Mouse (Mus musculus) right cerebral cortex, postnatal 4 days (tissue): ENCODE results near the gene Ncoa7.

Experiments used
- DNase-seq: peaks from one replicate; pipeline ENCODE4 v3.0.0-alpha.2; 2022

The Ncoa7 gene

DNA sequence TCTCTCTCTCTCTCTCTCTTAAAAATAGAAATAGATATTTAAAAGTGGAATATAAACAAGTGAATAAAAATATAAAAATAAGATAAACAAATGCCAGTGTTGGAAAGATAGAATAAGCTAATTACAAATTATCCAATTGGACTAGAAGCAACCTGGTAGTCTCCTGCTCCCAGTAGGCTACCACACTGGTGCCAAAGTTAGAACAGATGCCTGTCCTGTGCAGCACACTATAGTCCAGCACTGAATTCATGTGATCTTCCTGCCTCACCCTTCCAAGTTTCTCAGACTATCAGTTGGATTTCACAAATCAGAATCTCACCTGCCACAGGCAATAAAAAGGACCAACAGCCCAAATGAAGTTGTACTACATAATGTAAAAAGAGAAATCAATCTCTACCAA lies 59.9 kb downstream of the Ncoa7 start:
- no peak for DNase-seq

DNA sequence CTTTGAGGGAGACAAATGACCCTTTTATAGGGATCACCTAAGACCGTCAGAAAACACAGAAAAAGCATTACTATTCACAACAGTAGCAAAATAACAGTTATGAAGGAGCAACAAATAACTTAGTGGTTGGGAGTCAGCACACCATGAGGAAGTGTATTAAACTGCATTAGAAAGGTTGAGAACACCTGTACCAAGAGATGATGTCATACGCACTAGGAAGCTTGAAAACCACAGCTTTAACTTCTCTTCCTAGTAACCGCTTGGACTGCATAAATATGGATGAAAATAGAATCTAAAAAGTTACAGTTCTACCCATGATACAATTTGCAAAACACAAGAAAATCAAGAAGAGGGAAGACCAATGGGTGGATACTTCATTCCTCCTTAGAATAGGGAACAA lies 64.7 kb downstream of the Ncoa7 start:
- no peak for DNase-seq

DNA sequence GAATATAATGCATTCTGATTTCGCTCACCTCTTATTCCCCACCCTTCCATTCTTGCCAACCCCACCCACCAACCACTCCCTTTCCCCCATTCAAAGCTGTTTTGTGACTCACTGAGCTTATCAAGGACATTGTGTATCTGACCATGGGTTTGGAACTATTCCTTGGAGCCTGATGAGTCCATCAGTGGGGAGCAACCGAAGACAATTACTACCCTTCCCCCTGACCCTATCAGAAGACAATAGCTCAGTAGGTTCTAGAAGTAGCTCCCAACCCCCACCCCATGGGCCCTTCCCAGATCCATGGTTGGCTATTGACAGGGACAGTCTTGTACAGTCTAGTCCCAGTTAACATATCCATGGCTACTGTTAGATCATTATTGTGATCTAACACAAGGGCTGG lies 65.8 kb downstream of the Ncoa7 start:
- DNase-seq = no peak

DNA sequence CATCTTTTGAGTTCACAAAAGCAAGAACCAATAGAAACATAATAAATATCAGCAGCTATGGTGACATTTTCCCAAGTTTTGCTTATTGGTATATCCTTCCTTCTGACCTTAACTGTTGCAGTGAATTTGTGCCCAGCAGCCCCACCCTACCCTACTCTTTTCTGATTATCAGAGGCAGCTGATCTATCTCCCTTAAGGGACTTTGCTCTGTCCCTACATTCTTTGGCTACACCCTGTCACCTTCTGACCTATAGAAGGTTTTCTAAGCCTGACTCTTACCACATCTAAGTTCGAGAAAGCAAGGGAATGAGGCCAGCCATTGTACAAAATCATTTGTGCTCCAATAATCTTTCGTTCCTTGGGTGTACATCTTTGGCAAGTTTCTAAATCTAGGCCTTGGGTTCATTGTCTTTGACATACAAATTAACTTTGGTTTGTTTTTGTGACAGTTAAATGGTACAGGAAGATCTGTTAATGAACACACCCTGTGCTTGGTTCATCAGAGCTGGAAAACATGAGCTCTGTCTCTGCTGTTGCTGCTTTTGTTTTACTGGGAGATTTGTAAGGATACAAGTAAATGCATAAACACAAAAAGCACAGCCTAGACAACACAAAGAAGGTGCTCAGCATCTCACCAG lies 69.9 kb downstream of the Ncoa7 start:
- DNase-seq = no peak

DNA sequence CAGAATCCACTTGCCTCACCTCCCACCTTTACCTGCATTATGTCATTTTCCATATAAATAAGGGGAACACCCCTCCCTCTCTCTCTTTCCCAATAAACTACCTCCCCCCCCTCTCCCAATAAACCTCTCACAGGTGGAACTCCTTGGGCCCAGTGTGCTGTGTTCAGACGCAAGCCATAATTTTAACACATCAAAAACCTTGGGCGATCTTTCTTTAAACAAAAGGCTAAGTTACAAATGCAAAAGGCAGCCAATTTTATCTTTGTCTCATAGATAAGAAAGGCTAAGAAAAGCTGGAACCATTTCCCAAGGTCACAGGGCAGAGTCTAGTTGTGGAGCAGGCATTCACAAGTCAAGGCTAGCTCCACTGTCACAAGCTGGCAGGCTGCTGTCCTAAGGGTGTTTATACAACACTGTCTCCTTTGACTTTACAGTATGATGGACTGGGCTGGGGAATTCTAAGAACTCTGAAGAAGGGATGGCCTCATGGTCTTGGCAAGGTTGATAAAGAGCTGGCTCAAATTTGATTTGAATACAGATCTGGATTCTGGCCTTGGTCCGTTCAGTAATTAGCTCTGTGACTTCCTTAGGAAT lies 71.7 kb downstream of the Ncoa7 start:
- no peak for DNase-seq

DNA sequence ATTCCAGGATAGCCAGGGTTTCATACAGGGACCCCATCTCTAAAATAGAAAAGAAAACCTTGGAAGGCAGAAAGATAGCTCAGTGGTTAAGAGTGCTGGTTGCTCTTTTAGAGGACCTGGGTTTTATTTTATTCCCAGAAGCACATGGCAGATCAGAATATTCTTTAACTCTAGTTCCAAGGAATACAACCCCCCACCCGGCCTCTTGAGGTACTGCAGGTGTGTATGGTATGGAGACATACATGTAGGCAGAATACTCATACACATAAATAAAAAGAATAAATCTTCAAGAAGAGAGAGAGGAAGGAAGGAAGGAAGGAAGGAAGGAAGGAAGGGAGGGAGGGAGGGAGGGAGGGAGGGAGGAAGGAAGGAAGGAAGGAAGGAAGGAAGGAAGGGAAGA lies 72.3 kb downstream of the Ncoa7 start:
- DNase-seq = no peak

DNA sequence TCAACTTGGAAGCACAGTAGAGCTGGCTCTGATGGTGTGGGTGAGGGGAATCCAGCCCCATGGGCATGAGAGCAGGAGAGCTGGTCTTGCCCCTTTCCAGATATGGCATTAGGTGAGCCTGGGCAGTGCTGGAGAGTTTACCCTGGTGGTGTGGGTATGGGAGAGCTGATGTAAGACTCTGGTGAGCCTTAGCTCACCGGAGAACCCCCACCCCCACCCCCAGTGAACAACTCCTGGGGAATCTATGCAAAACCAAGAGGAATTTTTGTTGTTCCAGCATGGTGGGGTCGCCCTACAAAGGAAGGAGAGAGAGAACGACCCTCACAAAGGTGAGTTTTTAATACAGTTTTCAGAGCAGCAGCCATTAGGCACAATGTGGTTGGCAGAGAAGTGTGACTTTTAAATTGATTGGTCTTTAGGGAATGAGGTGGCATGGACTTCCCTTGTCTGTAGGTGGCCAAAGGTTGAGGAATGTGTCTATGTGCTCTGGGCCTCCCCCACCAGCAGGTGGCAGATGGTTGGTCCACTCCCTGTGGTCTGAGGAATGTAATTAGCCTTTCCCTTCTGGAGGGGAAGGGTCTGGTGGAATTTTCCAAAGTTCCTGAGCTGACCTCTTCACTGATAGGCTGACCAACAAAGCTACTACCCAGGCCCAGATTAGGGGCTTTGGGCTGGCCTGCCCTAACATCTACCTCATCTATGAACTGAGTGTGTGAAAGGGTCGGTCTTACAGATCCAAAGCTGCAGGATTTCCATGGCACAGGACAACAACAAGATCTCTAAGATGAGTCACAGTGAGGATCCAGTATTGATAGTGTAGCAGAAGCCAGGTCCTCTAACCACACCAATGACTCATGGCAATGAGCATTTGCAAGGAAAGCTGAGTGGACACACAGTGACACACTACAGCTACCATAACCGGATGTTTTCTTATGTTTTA lies 73.7 kb downstream of the Ncoa7 start:
- no peak for DNase-seq

DNA sequence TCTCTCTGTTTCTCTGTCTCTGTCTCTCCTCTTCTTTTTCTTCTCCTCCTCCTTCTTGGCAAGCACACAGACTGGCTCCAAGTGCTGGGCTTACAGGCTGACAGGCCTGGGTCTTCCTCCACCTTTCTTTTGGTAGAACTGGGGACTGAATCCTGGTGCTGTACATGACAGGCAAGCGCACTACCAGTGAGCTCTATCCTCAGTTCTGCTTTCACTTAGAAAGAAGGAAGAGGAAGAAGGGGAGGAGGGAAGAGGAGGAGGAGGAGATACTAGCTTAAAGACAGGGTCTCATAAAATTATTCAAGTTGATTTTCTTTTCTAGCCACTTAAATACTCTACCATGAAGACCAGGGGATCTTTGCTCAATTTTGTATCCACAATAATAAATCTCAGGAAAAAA lies 80.1 kb downstream of the Ncoa7 start:
- no peak for DNase-seq

DNA sequence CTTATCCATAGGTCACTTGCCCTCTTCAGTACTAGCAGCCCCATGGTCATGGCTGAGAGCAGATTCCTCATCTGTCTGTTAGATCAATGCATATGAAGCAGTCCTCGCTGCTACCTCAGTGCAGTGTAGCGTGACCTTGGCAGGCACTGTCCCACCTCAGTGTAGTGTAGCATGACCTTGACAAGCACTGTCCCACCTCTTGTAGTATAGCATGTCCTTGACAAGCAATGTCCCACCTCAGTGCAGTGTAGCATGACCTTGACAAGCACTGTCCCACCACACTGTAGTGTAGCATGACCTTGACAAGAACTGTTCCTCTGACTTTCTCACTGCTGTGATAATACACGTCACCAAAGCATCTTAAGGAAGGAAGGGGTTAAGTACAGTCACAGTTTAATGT lies 82.6 kb downstream of the Ncoa7 start:
- DNase-seq = no peak

DNA sequence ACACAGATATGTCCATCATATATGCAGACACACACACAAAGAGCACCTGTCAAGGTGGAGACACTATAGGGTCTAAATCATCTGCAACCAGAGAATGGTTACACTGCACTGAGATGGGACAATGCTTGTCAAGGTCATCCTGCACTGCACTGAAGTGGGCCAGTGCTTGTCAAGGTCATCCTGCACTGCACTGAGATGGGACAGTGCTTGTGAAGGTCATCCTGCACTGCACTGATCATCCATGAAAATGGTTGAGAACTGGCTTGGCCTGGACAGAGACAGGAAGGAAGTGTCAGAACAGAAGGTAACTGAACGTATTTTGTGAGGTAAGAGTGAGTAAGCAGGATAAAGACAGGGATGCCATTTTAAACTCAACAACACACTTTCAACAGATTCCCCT lies 83.2 kb downstream of the Ncoa7 start:
- DNase-seq = no peak

DNA sequence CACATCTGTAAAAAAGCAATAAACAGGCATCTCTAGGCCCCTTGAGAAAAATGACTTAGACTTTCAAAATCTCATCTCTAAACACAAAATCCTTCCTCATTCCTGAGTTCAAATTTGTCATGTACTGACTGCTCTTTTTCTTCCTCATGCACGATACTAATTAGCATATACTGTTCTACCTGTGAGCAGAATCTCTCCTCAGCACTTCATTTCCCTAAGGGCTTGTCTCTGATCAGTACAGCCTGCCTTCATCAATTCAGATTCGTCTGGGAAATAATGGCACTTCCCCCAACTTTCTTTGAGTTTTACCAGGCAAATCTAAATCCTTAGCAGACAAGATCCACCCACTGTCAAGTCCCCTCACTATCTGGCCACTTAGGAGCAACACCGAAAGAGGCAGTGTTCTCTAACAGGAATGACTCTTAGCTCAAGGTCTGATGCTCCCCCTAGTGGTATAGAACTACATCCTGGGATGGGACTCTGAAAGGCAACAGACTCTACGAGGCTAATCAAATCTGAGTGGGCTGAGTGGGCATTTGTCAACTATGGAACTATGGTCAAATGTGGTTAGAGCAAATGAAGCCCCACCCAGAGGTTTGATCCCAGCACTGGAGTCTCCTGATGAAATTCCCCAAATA lies 84.3 kb downstream of the Ncoa7 start:
- DNase-seq = no peak

DNA sequence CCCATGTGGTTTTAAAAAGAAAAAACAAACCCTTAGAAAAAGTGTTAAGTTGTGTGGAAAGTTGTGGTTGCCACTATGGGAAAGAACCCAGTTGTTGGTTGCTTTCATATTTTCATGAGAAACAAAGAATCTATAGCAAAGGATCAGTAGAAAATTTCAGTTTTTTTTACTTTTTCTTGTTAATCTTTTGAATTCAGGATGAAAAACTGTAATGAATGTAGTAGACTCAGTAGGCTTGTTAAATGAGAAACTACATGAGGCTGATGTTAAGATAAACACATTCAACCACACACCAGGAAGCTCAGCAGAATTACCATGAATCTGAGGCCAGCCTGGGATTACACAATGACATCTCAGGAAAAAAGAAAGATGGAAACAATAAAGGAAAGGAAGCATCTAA lies 87.0 kb downstream of the Ncoa7 start:
- no peak for DNase-seq

DNA sequence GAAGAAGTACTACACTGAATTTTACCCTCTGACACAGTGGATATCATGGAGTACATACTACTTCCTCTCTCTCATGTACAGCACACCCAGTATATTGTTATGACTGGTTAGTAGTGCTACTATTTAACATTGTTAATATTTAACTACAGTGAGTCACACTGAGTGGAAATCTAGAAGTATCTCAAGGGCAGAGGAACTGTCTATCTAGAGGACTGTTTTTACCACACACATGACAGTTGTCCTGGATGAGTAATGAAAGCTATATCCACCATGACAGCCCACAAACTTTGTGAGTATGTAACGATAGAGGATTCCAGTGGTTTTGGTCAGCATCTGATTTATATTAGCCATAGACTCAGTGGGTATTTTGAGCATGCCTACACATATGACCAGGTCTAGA lies 90.6 kb downstream of the Ncoa7 start:
- DNase-seq = no peak

DNA sequence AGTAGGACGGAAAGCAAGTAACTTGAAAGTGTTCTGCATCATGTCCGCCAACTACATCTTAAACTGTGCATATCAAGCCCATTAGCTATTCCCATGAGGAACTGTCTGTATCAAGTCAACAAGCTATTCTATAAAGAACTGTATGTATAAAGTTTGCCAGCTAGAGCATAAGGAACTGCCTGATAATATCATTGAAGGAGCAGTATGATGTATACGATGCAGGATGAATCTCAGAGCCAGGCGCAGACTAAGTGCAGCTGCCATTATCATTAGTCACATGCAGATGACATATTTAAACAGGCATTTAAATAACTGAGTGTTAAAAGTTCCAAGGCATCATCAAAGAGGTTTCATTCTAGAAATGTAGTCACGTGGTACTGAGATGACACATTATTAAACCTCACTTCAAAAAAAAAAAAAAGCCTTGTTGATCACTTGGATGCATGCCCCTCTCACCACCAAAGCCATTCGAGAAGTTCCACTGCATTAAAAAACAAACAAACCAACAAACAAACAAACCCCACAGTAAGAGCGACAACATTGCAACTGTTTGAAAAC lies 93.2 kb downstream of the Ncoa7 start:
- no peak for DNase-seq

DNA sequence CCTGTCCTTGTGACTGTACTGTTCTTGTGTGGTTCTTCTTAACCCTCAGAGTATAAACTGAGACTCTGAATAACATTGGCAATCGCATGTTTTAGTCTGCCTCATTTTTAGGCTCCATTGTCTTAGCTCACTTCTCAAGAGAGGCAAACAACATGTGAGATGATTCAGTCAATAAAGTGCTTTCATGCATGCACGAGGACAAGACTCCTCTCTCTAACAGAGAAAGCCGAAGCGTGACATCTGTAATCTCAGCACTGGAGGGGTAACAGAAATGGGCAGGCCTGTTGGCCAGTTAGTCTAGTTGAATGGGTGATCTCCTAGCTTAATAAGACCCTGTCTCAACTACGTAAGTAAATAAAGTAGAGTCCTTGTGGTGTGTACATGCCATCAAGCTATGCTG lies 95.1 kb downstream of the Ncoa7 start:
- DNase-seq = no peak

DNA sequence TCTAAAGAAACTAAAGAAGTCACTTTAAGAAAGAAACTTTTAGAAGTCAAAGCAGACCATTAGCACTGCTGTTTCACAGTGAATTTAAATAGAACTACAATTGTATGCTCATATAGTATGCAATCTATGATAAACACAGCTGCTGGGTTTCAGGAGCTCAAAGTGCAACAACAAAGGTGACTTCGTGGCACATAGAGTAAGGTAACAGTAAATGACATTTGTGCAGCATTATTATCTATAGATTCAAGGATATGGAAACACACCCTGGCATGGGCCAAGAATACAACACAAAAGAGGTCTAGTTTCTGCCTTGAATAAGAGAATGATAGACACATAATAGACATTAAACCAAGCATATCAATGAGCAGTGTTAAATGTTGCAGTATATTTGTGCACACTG lies 100.5 kb downstream of the Ncoa7 start:
- no peak for DNase-seq

DNA sequence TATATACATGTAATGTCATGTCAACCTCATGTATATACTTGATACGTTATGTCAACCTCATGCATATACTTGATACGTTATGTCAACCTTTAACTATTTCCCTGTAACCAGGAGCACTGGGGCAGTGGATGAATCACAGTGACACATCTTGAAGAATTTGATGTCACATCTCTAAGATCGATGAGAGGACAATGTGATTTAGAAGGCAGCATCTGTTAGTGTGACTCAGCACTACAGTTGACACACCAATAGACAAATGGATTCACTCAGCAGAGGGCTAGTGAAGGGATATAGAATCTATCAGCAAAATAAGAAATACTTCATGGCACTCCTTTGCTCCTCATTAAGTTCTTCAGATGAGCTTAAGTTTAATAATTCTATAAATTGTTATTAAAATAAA lies 116.3 kb downstream of the Ncoa7 start:
- no peak for DNase-seq

DNA sequence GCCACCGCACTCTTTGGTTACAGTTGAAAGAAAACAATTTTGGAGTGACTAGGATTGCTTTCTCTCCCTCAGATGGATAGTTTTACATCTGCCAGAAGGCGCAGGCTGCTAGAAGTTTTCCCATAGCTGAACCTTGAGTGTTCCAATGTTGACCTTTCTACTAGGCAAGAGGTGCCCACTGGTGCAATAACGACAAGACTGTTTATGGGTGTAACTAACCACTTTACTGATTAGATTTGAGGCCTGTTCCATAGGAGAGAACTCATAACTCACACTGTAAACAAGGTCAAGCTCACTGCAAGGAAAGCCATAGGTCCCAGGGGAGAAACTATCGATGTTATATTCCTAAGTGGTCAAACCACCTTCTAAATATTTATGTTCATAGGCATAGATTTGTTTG lies 119.7 kb downstream of the Ncoa7 start:
- DNase-seq = no peak

DNA sequence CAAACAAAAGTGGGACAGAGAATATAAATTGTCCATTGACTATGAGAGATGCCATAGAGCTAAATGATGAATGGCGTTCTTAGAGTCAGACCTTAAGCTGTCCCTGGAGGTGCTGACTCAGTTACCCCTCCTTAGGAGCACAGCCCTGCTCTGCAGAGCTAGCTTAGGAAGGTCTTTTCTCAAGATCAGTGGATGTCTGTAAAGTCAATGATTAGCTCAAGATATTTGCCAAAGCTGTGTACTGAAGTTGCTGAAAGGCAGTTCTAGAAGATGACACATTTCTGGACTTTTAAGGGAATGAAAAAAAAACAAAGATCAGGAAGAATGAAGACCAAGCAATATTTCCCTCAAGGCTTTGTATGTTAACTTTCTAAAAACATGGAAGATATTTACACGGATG lies 123.4 kb downstream of the Ncoa7 start:
- DNase-seq = no peak

DNA sequence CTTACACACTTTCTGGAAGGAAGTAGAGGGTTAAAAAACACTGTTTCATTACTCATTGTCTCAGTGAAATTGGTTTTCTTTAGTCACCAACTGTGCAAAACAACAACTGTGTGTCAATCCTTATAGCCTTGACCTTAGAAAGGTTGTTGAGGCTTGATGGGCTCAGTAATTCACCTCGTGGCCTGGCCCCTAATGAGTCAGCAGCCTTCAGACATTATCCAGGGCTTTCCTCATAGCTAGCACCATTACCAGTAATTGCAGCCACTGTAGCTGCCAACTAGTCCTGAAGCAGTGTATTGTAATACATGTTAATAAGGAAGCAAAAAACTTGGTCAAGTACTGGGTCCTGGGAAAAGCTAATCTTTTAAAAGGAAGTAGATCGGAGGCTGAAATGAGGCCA lies 125.1 kb downstream of the Ncoa7 start:
- no peak for DNase-seq

DNA sequence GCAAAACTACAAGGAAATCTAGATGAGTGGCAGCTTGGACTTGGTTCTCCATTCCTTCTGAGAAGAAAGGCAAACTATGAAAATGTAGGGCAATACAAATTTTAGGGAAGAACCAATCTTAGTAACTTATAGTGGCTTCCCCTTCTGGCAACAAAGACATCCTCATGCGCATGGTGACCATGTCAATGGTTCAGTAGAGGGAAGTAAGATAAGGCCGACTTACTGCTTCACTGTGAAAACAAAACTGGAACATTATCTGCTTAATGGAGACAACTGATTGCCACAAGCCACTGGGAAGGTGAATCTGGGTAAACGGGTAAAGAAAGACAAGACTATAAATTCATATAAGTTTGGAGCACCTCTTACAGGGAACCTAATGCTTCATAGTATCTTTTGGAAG lies 128.3 kb downstream of the Ncoa7 start:
- no peak for DNase-seq

DNA sequence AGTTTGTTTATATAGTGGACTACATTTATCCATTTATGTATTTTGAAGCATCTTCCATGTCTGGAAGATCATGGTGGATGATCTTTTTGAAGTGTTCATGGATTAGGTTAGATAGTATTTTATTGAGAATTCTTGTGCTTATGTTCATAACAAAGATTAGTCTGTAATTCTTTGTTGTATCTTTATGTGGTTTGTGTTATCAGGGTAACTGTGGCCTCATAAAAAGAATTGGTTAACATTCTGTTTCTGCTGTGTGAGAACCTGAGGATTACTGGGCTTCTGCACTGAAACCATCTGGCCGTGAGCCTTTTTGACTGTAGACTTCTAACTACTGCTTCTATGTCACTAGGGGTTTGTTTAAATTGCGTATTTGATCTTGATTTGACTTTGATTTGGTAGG lies 136.5 kb downstream of the Ncoa7 start:
- DNase-seq = no peak

DNA sequence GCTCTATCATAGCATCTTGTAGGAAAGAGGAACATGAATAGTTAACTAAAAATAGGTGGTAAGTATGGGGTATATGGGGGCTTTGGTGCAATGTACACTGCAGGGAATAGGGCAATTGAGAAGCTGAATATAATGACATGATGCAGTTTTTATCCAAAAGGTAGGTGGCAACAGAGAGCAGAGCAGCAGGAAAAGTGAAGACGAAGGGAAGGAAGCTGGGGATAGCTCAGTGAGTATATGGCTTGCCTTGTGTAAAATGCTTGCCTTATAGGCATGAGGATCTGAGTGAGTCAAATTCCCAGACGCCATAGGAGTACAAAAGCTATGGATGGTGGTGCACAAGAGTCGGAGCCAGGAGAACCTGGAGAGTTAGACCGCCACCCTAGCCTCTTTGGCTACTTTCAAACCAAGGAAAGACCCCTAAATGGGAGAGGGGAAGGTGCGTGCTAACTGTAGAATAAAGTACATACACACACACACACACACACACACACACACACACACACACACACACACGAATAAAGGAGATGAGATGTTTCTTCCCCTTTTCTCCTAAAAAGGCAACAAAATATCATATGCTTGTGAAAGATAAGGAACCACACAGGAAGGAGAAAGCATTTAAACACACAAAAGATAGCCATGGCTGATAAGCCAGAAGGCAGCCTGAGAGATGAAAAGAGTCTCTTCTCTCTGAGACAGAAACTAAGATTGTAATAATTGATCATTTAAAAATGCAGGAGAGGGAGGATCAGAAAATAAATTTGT lies 142.4 kb downstream of the Ncoa7 start:
- no peak for DNase-seq
